Mouse (Mus musculus) kidney, embryonic 16.5 days (tissue): ENCODE data around the gene Ccnt1. TPM values are rescaled to one million over a fixed set of nuclear protein-coding genes. Genes with fewer than 3 reads are reported as not detected.
"Not testable (repeated sequence)": the region's sequence is repeated elsewhere in the genome, so short reads cannot be mapped to it uniquely, and the experiment has no call there.

Source experiments
- ATAC-seq: fragments of 200-750 bp; cut with Nextera tagmentation; 2 replicates; pipeline ENCODE4 v1.8.0; 2017; ENCODE audit warnings: moderate TSS enrichment; ENCODE audit not compliant: low FRiP score, low TSS enrichment
- H3K27ac ChIP-seq: fragments of 300-500 bp; sonication (generic); 2 replicates; pipeline ENCODE4 v1.5.1; 2014; ENCODE audit warnings: low read length
- H3K27me3 ChIP-seq: fragments of 300-500 bp; sonication (generic); 2 replicates; pipeline ENCODE4 v1.6.1; 2014; ENCODE audit warnings: low read length, control low read depth, mixed read lengths; ENCODE audit not compliant: insufficient read depth
- H3K36me3 ChIP-seq: fragments of 300-500 bp; sonication (generic); 2 replicates; pipeline ENCODE4 v1.6.1; 2014; ENCODE audit warnings: low read length, control low read depth, mixed read lengths; ENCODE audit not compliant: insufficient read depth
- H3K4me1 ChIP-seq: fragments of 300-500 bp; sonication (generic); 2 replicates; pipeline ENCODE4 v1.6.1; 2014; ENCODE audit warnings: low read length, control low read depth, mixed read lengths; ENCODE audit not compliant: insufficient read depth
- H3K4me2 ChIP-seq: fragments of 300-500 bp; sonication (generic); replicated peaks from 2 replicates; pipeline ENCODE4 v1.6.1; 2014; ENCODE audit warnings: low read depth, low read length
- H3K4me3 ChIP-seq: fragments of 300-500 bp; sonication (generic); 2 replicates; pipeline ENCODE4 v1.5.1; 2014; ENCODE audit warnings: mild to moderate bottlenecking, low read length
- H3K9ac ChIP-seq: fragments of 300-500 bp; sonication (generic); replicated peaks from 2 replicates; pipeline ENCODE4 v1.6.1; 2014; ENCODE audit warnings: low read length
- H3K9me3 ChIP-seq: fragments of 300-500 bp; sonication (generic); 2 replicates; pipeline ENCODE4 v1.6.1; 2016; ENCODE audit warnings: low read length, control low read depth
- WGBS: fragments of 180-500 bp; shearing (Covaris S2); extraction: QIAGEN DNeasy Blood & Tissue Kit; methylation state at CpG from one replicate; pipeline ENCODE4 v1.1.7; 2014; 5-methylcytosine and 5-hydroxymethylcytosine counted together
- polyA plus RNA-seq: library from polyadenylated mRNA; unstranded; fragments of >200 nt; fragmentation: Nextera tagmentation; extraction: Ambion mirVana; gene quantifications from 2 replicates; pipeline ENCODE4 v1.2.1, GENCODE M21; 2015

The Ccnt1 gene
- polyA plus RNA-seq, 1 experiment from 2014 or later: 64.4 TPM

GRCm38 (mm10) chr15:98600036-98600709 is 29.4 kb upstream of the Ccnt1 start:
- Histone ChIP-seq H3K4me1 (peaks cover 45% of the 10 kb centered on the region), H3K4me3 (no peak overlapping the region), H3K9ac (no peak overlapping the region), H3K27ac (no peak overlapping the region), H3K9me3 (no peaks in the 10 kb centered on the region), H3K4me2 (no peak overlapping the region), H3K27me3 (no peaks in the 10 kb centered on the region), H3K36me3 (peaks cover 64% of the 10 kb centered on the region)
- no peak for ATAC-seq
- WGBS: 84% methylated on average over 12 of the region's 12 CpGs

DNA sequence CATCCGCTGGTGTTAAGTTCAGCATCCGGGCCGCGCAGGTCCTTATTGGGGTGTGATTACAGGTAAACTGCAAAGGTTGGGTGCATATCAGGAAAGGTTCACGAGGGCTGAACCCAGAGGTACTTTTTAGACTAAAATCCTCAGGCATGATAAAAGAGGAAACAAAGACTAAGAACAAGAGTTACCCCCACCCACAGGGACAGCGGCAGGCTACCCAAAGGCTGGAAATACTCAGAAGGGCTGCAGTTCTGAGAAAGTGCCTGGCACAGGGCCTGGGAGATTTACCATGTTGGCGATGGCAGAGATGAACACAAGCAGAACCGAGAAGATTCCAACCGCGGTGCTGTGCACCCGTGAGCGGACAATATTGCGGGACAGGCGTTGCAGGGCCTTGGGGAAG is 25.9 kb upstream of the Ccnt1 start:
- Histone ChIP-seq H3K27ac (no peak overlapping the region), H3K9me3 (no peaks in the 10 kb centered on the region), H3K4me1 (peaks cover 12% of the 10 kb centered on the region), H3K4me2 (no peak overlapping the region), H3K36me3 (peaks cover 86% of the 10 kb centered on the region), H3K4me3 (no peak overlapping the region), H3K9ac (no peak overlapping the region), H3K27me3 (no peaks in the 10 kb centered on the region)
- no peak for ATAC-seq
- WGBS: 93% methylated on average over 14 of the region's 14 CpGs

- H3K9me3 ChIP-seq: no peaks in the 10 kb centered on the region
- peaks cover 87% of the 10 kb centered on the region for H3K36me3 ChIP-seq
- H3K9ac ChIP-seq: no peak overlapping the region
- H3K27me3 ChIP-seq: no peaks in the 10 kb centered on the region
- no peak overlapping the region for H3K27ac ChIP-seq
- ATAC-seq: no peak
- H3K4me1 ChIP-seq: no peaks in the 10 kb centered on the region
- H3K4me2 ChIP-seq: no peak overlapping the region
- 85% methylated on average over 5 of the region's 5 CpGs for WGBS
- no peak overlapping the region for H3K4me3 ChIP-seq
These were observed 24.3 kb upstream of the Ccnt1 start for GRCm38 (mm10) chr15:98595049-98595448.

DNA sequence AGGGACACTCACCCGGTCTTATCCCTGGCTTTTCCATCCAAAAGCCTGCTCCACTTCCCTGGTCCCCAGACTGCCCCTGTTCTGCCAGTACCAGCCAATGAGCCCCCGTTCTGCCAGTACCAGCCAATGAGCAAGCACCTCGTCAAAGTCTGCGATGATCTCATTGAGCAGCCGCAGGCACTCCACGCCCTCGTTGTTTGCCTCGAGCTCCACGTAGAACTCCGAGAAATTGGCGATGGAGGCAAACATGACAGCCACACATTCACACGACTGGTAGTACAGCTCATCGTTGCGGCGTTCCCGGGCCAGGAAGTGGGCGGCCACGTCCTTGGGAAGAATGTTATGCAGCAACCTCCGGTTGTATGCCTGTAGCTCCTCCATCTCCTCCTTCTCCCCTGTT is 23.5 kb upstream of the Ccnt1 start:
- Histone ChIP-seq H3K27ac (no peak overlapping the region), H3K36me3 (peaks cover 81% of the 10 kb centered on the region), H3K9me3 (no peaks in the 10 kb centered on the region), H3K4me2 (no peak overlapping the region), H3K4me1 (no peaks in the 10 kb centered on the region), H3K4me3 (no peak overlapping the region), H3K27me3 (no peaks in the 10 kb centered on the region), H3K9ac (no peak overlapping the region)
- no peak for ATAC-seq
- WGBS: 86% methylated on average over 19 of the region's 19 CpGs

- no peak for ATAC-seq
- peaks cover 55% of the 10 kb centered on the region for H3K36me3 ChIP-seq
- no peaks in the 10 kb centered on the region for H3K9me3 ChIP-seq
- no peaks in the 10 kb centered on the region for H3K4me1 ChIP-seq
- no peak overlapping the region for H3K4me3 ChIP-seq
- 58% methylated on average over 4 of the region's 4 CpGs for WGBS
- H3K9ac ChIP-seq: no peak overlapping the region
- H3K27me3 ChIP-seq: no peaks in the 10 kb centered on the region
- no peak overlapping the region for H3K4me2 ChIP-seq
- no peak overlapping the region for H3K27ac ChIP-seq
These were observed 20.7 kb upstream of the Ccnt1 start for GRCm38 (mm10) chr15:98591396-98591795.

DNA sequence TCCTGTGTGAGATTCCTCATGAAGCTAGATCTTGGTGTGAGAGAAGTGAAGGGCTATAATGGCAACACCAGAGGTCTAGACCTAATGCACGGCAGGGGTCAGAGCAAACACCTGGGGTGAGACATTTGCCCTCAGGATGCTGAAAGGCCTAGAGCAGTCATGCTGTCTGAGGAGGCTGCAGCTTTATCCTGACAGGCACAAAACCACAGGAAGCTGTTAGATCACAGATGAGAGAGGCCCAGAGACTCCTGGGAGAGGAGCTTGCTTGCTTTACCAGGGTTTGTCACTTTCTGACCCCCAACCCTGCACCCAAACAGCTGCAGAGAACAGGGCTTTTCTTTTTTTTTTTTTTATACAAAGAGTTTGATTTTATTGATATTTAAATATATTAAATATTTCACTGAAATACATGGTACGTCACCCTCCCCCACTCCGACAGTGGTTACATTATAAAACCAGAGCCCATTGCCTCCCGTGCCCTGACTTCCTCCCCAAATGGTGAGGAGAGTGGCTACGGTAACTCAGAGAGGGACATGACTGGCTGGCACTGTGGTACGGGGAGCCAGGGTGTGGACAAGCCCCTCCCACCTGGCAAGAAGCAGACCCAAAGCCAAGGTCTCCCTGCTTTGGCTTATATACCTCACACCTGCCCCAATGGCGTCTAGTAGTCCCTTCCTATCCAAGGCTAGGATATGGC is 19.1 kb upstream of the Ccnt1 start:
- Histone ChIP-seq H3K27me3 (no peaks in the 10 kb centered on the region), H3K4me1 (no peaks in the 10 kb centered on the region), H3K27ac (no peak overlapping the region), H3K9ac (no peak overlapping the region), H3K4me2 (no peak overlapping the region), H3K36me3 (peaks cover 40% of the 10 kb centered on the region), H3K4me3 (no peak overlapping the region), H3K9me3 (no peaks in the 10 kb centered on the region)
- WGBS: 68% methylated on average over 7 of the region's 7 CpGs
- no peak for ATAC-seq

GRCm38 (mm10) chr15:98587751-98588150 is 17.0 kb upstream of the Ccnt1 start:
- Histone ChIP-seq H3K4me1 (no peaks in the 10 kb centered on the region), H3K4me3 (no peak overlapping the region), H3K4me2 (no peak overlapping the region), H3K27ac (no peak overlapping the region), H3K9me3 (no peaks in the 10 kb centered on the region), H3K36me3 (peaks cover 20% of the 10 kb centered on the region), H3K27me3 (no peaks in the 10 kb centered on the region), H3K9ac (no peak overlapping the region)
- WGBS: 90% methylated on average over 11 of the region's 11 CpGs
- no peak for ATAC-seq

DNA sequence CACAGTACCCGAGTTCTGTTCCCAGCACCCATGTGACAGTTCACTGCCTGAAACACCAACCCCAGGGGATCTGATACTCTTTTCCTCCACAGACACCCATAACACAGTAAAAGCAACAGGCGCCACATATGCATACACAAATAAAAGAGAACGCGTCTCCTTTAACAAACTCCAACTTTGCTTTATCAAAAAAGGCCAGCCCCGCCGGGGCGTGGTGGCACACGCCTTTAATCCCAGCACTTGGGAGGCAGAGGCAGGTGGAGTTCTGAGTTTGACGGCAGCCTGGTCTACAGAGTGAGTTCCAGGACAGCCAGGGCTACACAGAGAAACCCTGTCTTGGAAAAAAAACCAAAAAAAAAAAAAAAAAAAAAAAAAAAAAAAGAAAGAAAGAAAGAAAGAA is 15.4 kb upstream of the Ccnt1 start:
- not testable (repeated sequence) for H3K9me3 ChIP-seq, H3K27ac ChIP-seq, ATAC-seq, H3K4me2 ChIP-seq, H3K4me1 ChIP-seq, H3K4me3 ChIP-seq, H3K27me3 ChIP-seq, H3K36me3 ChIP-seq, H3K9ac ChIP-seq
- 83% methylated on average over 9 of the region's 9 CpGs for WGBS

GRCm38 (mm10) chr15:98585421-98585820 is 14.7 kb upstream of the Ccnt1 start:
- Histone ChIP-seq H3K4me3 (no peak overlapping the region), H3K27me3 (no peaks in the 10 kb centered on the region), H3K27ac (0 out of 2 replicates have a peak overlapping the region, but pooled peaks have one; percentile 11), H3K4me1 (no peaks in the 10 kb centered on the region), H3K4me2 (no peak overlapping the region), H3K36me3 (peaks cover 4% of the 10 kb centered on the region; the same call in 1 of the 2 replicates), H3K9ac (peak overlapping the region; percentile 20; the same call in 1 of the 2 replicates), H3K9me3 (no peaks in the 10 kb centered on the region)
- no peak for ATAC-seq
- 23% methylated on average over 7 of the region's 7 CpGs for WGBS

GRCm38 (mm10) chr15:98582996-98583395 is 12.3 kb upstream of the Ccnt1 start:
- no peaks in the 10 kb centered on the region for H3K4me1 ChIP-seq
- WGBS: 71% methylated on average over 8 of the region's 8 CpGs
- 0 out of 2 replicates have a peak overlapping the region, but pooled peaks have one; percentile 11 for H3K9ac ChIP-seq
- H3K27ac ChIP-seq: no peak overlapping the region
- no peak overlapping the region for H3K4me2 ChIP-seq
- ATAC-seq: no peak
- H3K27me3 ChIP-seq: no peaks in the 10 kb centered on the region
- no peaks in the 10 kb centered on the region for H3K9me3 ChIP-seq
- no peaks in the 10 kb centered on the region for H3K36me3 ChIP-seq
- no peak overlapping the region for H3K4me3 ChIP-seq
